Mouse (Mus musculus): Measurements from ENCODE around the gene Mlh3. TPM values are rescaled to one million over a fixed set of nuclear protein-coding genes. Genes with fewer than 3 reads are reported as not detected.

The Mlh3 gene
- polyA plus RNA-seq, 1 experiment from 2014 or later = 9.5 TPM

GRCm38 (mm10) chr12:85193923-85194622, 76.3 kb downstream of the Mlh3 start:
- H3K4me3 ChIP-seq = no peak overlapping the region
- H3K27ac ChIP-seq = no peak overlapping the region
- no peak for ATAC-seq (replicated peaks)
- no peak overlapping the region for H3K9ac ChIP-seq
- no peaks in the 10 kb centered on the region for H3K27me3 ChIP-seq (replicated peaks)
- no peak overlapping the region for H3K4me2 ChIP-seq
- no peaks in the 10 kb centered on the region for H3K4me1 ChIP-seq
- 93% methylated on average over 11 of the region's 11 CpGs for WGBS
- H3K36me3 ChIP-seq (replicated peaks) = no peaks in the 10 kb centered on the region
- H3K9me3 ChIP-seq = no peaks in the 10 kb centered on the region

GRCm38 (mm10) chr12:85193146-85193545, 77.3 kb downstream of the Mlh3 start:
- WGBS = 79% methylated on average over 10 of the region's 10 CpGs

GRCm38 (mm10) chr12:85192461-85193108, 77.8 kb downstream of the Mlh3 start:
- no peaks in the 10 kb centered on the region for H3K9me3 ChIP-seq
- H3K27ac ChIP-seq = no peak overlapping the region
- no peaks in the 10 kb centered on the region for H3K4me1 ChIP-seq
- H3K36me3 ChIP-seq (replicated peaks) = no peaks in the 10 kb centered on the region
- WGBS = 31% methylated on average over 19 of the region's 19 CpGs
- no peak overlapping the region for H3K4me3 ChIP-seq
- H3K4me2 ChIP-seq = no peak overlapping the region
- H3K27me3 ChIP-seq (replicated peaks) = no peaks in the 10 kb centered on the region
- no peak overlapping the region for H3K9ac ChIP-seq
- ATAC-seq (replicated peaks) = no peak

More at GRCm38 (mm10) chr12:85193146-85193545, 77.3 kb downstream of the Mlh3 start:
- Histone ChIP-seq H3K4me1 (no peaks in the 10 kb centered on the region), H3K4me2 (no peak overlapping the region), H3K4me3 (no peak overlapping the region), H3K9me3 (no peaks in the 10 kb centered on the region), H3K9ac (no peak overlapping the region), H3K36me3 (replicated peaks) (no peaks in the 10 kb centered on the region), H3K27ac (no peak overlapping the region), H3K27me3 (replicated peaks) (no peaks in the 10 kb centered on the region)
- ATAC-seq (replicated peaks) = no peak

DNA sequence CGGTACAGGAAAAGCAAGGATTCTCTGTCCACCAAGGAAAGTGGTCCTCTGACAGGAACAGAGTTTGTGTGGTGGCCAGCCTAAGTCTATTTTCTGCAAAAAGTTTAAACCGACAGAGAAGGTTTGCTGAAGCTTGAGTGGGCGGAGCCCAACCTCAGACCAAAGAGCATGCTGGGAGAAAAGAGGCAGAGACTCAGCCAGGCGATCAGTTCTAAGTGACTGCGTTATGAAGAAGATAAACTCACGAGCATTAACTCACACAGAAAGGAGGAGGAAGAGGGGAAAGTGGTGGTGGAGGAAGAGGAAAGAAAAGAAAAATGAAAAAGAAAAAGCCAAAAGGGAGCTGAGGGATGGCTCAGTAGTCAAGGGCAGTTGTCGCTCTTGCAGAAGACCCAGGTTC, 80.1 kb downstream of the Mlh3 start:
- 76% methylated on average over 7 of the region's 7 CpGs for WGBS
- Histone ChIP-seq H3K36me3 (replicated peaks) (no peaks in the 10 kb centered on the region), H3K9me3 (no peaks in the 10 kb centered on the region), H3K27me3 (replicated peaks) (no peaks in the 10 kb centered on the region), H3K9ac (no peak overlapping the region), H3K4me3 (no peak overlapping the region), H3K27ac (no peak overlapping the region), H3K4me2 (no peak overlapping the region), H3K4me1 (no peaks in the 10 kb centered on the region)
- ATAC-seq (replicated peaks) = no peak

GRCm38 (mm10) chr12:85186361-85186760, 84.0 kb downstream of the Mlh3 start:
- WGBS = 79% methylated on average over 7 of the region's 7 CpGs
- Histone ChIP-seq H3K4me1 (peaks cover 13% of the 10 kb centered on the region), H3K4me3 (no peak overlapping the region), H3K4me2 (no peak overlapping the region), H3K9ac (no peak overlapping the region), H3K36me3 (replicated peaks) (no peaks in the 10 kb centered on the region), H3K9me3 (no peaks in the 10 kb centered on the region), H3K27me3 (replicated peaks) (0 out of 2 replicates have a peak, but pooled peaks cover under 1% of the 10 kb centered on the region), H3K27ac (no peak overlapping the region)
- no peak for ATAC-seq (replicated peaks)

- Histone ChIP-seq H3K4me1 (peaks cover 13% of the 10 kb centered on the region), H3K27me3 (replicated peaks) (peaks cover 5% of the 10 kb centered on the region; the same call in 1 of the 2 replicates), H3K9me3 (no peaks in the 10 kb centered on the region), H3K9ac (no peak overlapping the region), H3K27ac (no peak overlapping the region), H3K36me3 (replicated peaks) (no peaks in the 10 kb centered on the region), H3K4me3 (no peak overlapping the region), H3K4me2 (no peak overlapping the region)
- 69% methylated on average over 8 of the region's 8 CpGs for WGBS
- ATAC-seq (replicated peaks) = no peak
Observed at GRCm38 (mm10) chr12:85185810-85186209, 84.6 kb downstream of the Mlh3 start.

Small RNAs within 50 kb of the gene (microRNA-seq; reads per million reads assigned to microRNA genes)
- gene Mir6938 = not detected

Other genes with a start within 250 kb of the Mlh3 start
- 1.1 and 1.4 TPM in 2 replicates for gene Prox2, start 159.8 kb downstream of the Mlh3 start, polyA plus RNA-seq (2015; fragmentation: Nextera tagmentation; extraction: Ambion mirVana)
- gene Dlst, start 159.8 kb downstream of the Mlh3 start, polyA plus RNA-seq (2015; fragmentation: Nextera tagmentation; extraction: Ambion mirVana) = 107 and 109 TPM in 2 replicates
- gene Rps6kl1, start 119.3 kb downstream of the Mlh3 start, polyA plus RNA-seq (2015; fragmentation: Nextera tagmentation; extraction: Ambion mirVana) = 37.3 and 38.2 TPM in 2 replicates
- gene Pgf, start 92.8 kb downstream of the Mlh3 start, polyA plus RNA-seq (2015; fragmentation: Nextera tagmentation; extraction: Ambion mirVana) = 7.2 and 8.7 TPM in 2 replicates
- 78.2 and 88.8 TPM in 2 replicates for gene Eif2b2, start 51.1 kb downstream of the Mlh3 start, polyA plus RNA-seq (2015; fragmentation: Nextera tagmentation; extraction: Ambion mirVana)
- gene Acyp1, start 17.8 kb upstream of the Mlh3 start, polyA plus RNA-seq (2015; fragmentation: Nextera tagmentation; extraction: Ambion mirVana) = 47.4 and 49.2 TPM in 2 replicates
- 1.9 and 2.0 TPM in 2 replicates for gene Zc2hc1c, start 18.0 kb upstream of the Mlh3 start, polyA plus RNA-seq (2015; fragmentation: Nextera tagmentation; extraction: Ambion mirVana)
- 11.1 and 11.7 TPM in 2 replicates for gene Nek9, start 68.8 kb upstream of the Mlh3 start, polyA plus RNA-seq (2015; fragmentation: Nextera tagmentation; extraction: Ambion mirVana)
- 172 and 173 TPM in 2 replicates for gene Tmed10, start 104.2 kb upstream of the Mlh3 start, polyA plus RNA-seq (2015; fragmentation: Nextera tagmentation; extraction: Ambion mirVana)
- gene Fos, start 203.3 kb upstream of the Mlh3 start, polyA plus RNA-seq (2015; fragmentation: Nextera tagmentation; extraction: Ambion mirVana) = 1.4 and 1.6 TPM in 2 replicates